Mouse (Mus musculus): Measurements from ENCODE around the gene C3. TPM values are rescaled to one million over a fixed set of nuclear protein-coding genes. Genes with fewer than 3 reads are reported as not detected.

The C3 gene
- polyA plus RNA-seq, 1 experiment from 2014 or later: 8.2 TPM

DNA sequence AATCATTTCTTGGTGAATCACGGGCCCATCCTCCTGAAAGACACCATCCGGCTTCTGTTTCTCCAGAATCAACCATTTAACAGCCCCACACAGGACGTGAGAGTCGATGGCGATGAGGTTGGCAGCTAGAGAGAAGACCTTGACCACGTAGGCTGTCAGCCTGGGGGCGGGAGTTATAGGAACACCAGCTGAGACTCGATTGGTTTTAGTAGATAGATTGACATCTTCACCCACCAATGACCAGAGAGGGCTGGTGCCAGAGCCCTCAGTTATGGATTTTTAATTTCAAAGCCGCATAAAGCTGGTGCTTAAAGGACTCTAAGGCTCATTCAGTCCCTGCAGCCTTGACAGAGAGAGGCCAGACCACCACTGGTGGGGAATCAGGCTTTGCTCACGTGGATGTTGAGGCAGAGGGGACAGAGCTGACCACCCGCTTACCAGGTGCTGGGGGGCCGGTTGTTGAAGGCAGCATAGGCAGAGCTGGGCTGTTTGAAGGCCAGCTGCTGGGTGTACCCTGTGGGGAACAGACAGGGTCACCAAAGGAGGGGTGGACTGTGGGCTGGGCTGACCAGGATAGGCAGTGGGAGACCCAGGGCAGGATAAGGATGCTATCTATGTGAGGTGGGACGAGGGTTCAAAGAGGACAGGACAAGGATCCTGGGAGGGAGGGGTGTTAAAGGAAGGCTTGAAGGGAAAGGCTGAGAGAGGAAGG, 13.1 kb downstream of the C3 start:
- no peaks in the 10 kb centered on the region for H3K27me3 ChIP-seq (replicated peaks; ENCODE audit: control insufficient read depth, insufficient read depth, low read length)
- H3K4me2 ChIP-seq (ENCODE audit: low read depth, low read length): no peak overlapping the region
- 0 out of 2 replicates have a peak, but pooled peaks cover 2% of the 10 kb centered on the region for H3K4me1 ChIP-seq (ENCODE audit: control insufficient read depth, insufficient read depth, low read length)
- no peak overlapping the region for H3K27ac ChIP-seq (ENCODE audit: low read length)
- no peaks in the 10 kb centered on the region for H3K9me3 ChIP-seq (ENCODE audit: control insufficient read depth, low read length)
- no peak overlapping the region for H3K9ac ChIP-seq (ENCODE audit: low read depth, low read length)
- H3K36me3 ChIP-seq (ENCODE audit: control insufficient read depth, insufficient read depth, low read length): no peaks in the 10 kb centered on the region
- H3K4me3 ChIP-seq (ENCODE audit: low read length): no peak overlapping the region
- ATAC-seq: peak; percentile 26
- 40% methylated on average over 13 of the region's 13 CpGs for WGBS

DNA sequence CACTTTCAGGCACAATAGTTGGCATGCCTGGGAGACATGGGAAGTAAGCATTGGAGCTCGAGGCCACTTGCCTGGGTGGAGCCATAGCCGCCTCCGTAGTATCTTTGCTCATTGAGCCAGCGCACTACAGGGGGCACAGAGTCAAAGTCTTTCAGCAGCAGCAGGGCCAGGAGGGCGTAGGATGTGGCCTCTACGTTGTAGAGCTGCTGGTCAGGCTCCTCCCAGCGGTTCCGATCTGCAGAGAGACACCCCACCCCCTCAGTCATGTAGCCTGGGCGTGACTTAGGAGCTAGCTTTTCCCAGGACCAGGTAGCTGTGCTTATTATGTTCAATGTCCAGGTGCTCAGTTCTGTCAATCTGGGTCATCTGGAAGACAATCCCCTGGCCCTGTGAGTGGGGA, 16.4 kb downstream of the C3 start:
- Histone ChIP-seq H3K27ac (ENCODE audit: low read length) (no peak overlapping the region), H3K4me2 (ENCODE audit: low read depth, low read length) (no peak overlapping the region), H3K9me3 (ENCODE audit: control insufficient read depth, low read length) (no peaks in the 10 kb centered on the region), H3K4me1 (ENCODE audit: control insufficient read depth, insufficient read depth, low read length) (0 out of 2 replicates have a peak, but pooled peaks cover 2% of the 10 kb centered on the region), H3K27me3 (replicated peaks; ENCODE audit: control insufficient read depth, insufficient read depth, low read length) (no peaks in the 10 kb centered on the region), H3K36me3 (ENCODE audit: control insufficient read depth, insufficient read depth, low read length) (no peaks in the 10 kb centered on the region), H3K4me3 (ENCODE audit: low read length) (no peak overlapping the region), H3K9ac (ENCODE audit: low read depth, low read length) (no peak overlapping the region)
- ATAC-seq: no peak
- 64% methylated on average over 9 of the region's 9 CpGs for WGBS

DNA sequence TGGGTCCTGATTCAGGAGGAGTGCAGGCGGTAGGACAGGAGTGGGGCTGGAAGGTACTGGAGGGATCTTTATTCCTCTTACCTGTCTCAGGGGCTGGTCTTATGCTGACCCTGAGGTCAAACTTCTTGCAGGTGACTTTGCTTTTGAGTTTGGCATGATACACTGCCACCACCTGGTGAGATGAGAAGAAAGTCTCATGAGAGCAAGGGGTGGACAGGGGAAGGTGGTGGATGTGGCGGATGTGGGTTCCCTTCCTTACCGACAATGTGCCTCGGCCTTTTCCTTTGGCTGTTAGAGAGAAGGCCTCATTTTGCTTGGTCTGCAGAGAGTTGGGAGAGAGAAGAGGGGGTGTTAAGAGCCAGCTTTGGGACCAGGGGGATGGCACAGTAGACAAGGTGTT, 18.6 kb downstream of the C3 start:
- Histone ChIP-seq H3K4me2 (ENCODE audit: low read depth, low read length) (no peak overlapping the region), H3K36me3 (ENCODE audit: control insufficient read depth, insufficient read depth, low read length) (no peaks in the 10 kb centered on the region), H3K27me3 (replicated peaks; ENCODE audit: control insufficient read depth, insufficient read depth, low read length) (no peaks in the 10 kb centered on the region), H3K9me3 (ENCODE audit: control insufficient read depth, low read length) (no peaks in the 10 kb centered on the region), H3K4me3 (ENCODE audit: low read length) (no peak overlapping the region), H3K4me1 (ENCODE audit: control insufficient read depth, insufficient read depth, low read length) (no peaks in the 10 kb centered on the region), H3K9ac (ENCODE audit: low read depth, low read length) (no peak overlapping the region), H3K27ac (ENCODE audit: low read length) (no peak overlapping the region)
- 62% methylated on average over 4 of the region's 4 CpGs for WGBS
- no peak for ATAC-seq

DNA sequence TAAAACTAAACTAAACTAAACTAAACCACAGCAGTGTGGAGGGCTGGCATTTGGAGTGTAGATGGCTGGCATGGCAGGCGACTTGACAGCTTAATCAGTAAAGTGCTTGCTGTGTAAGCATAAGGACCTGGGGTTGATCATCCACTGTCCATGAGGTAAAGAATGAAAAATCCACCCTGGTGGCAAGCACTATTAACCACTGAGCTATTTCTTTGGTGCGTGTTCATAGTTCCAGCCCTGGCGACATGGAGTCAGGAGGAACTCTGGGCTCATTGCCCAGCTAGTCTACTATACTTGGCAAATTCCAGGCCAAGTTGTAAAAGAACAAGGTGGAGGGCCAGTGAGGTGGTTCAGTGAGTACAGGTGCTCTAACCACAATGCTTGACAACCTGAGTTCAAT, 20.0 kb downstream of the C3 start:
- no peak overlapping the region for H3K4me3 ChIP-seq (ENCODE audit: low read length)
- H3K4me1 ChIP-seq (ENCODE audit: control insufficient read depth, insufficient read depth, low read length): no peaks in the 10 kb centered on the region
- ATAC-seq: no peak
- no peak overlapping the region for H3K4me2 ChIP-seq (ENCODE audit: low read depth, low read length)
- H3K36me3 ChIP-seq (ENCODE audit: control insufficient read depth, insufficient read depth, low read length): no peaks in the 10 kb centered on the region
- no peak overlapping the region for H3K27ac ChIP-seq (ENCODE audit: low read length)
- no peak overlapping the region for H3K9ac ChIP-seq (ENCODE audit: low read depth, low read length)
- no peaks in the 10 kb centered on the region for H3K9me3 ChIP-seq (ENCODE audit: control insufficient read depth, low read length)
- H3K27me3 ChIP-seq (replicated peaks; ENCODE audit: control insufficient read depth, insufficient read depth, low read length): no peaks in the 10 kb centered on the region
- 86% methylated on average over 3 of the region's 3 CpGs for WGBS

DNA sequence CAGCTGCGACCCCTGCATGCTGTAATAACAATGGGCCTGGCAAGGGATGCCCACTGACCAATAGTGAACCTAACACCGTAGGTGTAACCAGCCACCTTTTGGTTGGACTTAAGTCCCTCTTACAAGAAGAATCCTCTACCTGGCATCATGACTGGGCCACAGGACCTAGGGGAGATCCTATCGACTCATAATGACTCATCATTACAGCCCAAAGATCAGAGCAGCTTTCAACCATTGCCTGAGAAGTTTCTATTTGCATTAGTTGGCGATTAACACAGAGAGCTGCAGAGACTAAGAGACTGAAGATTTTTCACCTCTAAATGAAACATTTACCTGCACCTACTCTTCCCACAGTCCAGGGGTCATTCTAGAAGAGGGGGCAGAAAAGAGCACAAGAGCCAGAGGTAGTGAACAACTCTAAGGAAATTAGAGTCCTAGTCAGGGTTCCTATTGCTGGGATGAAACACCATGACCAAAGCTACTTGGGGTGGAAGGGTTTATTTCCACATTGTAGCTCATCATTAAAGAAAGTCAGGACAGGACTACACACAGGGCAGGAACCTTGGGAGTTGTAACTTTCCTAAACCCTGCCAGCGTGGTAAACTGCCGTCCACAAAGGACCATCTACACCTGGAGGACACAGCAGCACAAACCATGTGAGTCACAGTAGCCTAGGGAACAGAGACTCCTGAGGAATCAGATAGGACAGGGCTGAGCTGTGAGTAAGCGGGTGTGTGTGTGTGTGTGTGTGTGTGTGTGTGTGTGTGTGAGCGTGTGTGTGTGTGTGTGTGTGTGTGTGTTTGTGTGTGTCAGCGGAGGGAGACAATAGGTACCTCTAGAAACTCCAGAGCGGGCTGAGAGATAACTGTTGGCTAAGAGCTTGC, 25.9 kb downstream of the C3 start:
- no peak overlapping the region for H3K27ac ChIP-seq (ENCODE audit: low read length)

DNA sequence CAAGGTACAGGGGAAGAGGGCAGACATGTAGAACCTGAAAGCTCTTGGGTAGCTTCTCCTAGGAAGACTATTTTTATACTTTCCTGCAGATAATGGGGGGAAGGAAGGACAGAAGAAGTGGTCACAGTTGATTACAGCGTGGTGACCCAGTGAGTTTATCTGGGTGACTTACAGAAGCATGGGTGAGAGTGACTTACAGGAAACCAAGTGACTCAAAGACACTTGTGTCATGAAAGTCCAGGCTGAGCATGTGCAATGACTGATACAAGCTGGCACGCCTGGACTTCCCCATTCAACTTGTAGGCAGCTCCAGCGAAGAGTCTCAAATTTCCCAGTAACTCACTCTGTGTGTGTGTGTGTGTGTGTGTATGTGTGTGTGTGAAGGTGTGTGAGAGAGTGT, 29.7 kb downstream of the C3 start:
- H3K4me3 ChIP-seq (ENCODE audit: low read length): no peak overlapping the region
- 78% methylated on average over 3 of the region's 3 CpGs for WGBS
- no peak overlapping the region for H3K9ac ChIP-seq (ENCODE audit: low read depth, low read length)

More for the DNA sequence above, 25.9 kb downstream of the C3 start:
- Histone ChIP-seq H3K4me2 (ENCODE audit: low read depth, low read length) (no peak overlapping the region), H3K4me3 (ENCODE audit: low read length) (no peak overlapping the region), H3K9me3 (ENCODE audit: control insufficient read depth, low read length) (no peaks in the 10 kb centered on the region), H3K4me1 (ENCODE audit: control insufficient read depth, insufficient read depth, low read length) (no peaks in the 10 kb centered on the region), H3K9ac (ENCODE audit: low read depth, low read length) (no peak overlapping the region), H3K27me3 (replicated peaks; ENCODE audit: control insufficient read depth, insufficient read depth, low read length) (no peaks in the 10 kb centered on the region), H3K36me3 (ENCODE audit: control insufficient read depth, insufficient read depth, low read length) (no peaks in the 10 kb centered on the region)
- ATAC-seq: peak; percentile 86
- 57% methylated on average over 10 of the region's 10 CpGs for WGBS

DNA sequence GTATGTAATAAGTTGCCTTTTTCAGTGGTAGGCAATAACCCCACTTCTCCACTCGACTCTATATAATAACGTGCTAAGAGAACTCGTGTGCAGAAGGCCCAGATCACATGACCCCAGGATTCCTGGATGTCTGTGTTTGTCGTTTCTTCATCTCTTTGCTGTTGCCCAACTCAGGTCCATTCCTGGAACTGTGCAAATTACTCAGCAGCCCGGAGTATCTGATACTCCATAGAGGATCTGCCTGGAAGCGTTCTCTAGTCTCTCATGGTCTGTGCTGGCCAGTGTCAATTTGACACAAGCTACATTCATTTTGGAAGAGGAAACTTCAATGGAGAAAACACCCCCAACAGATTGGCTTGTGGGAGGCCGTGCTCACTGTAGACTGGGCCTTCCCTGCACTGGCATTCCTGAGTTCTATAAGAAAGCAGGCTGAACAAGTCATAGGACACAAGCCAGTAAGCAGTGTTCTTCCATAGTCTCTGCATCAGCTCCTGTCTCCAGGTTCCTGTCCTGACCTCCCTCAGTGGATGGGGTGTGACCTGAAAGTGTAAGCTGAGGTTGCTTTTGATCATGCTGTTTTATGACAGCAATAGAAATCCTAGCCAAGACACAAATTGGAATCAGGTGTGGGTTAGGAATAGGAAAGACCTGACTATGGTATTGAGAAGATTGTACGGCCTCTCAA, 32.5 kb downstream of the C3 start:
- Histone ChIP-seq H3K4me3 (ENCODE audit: low read length) (no peak overlapping the region), H3K27me3 (replicated peaks; ENCODE audit: control insufficient read depth, insufficient read depth, low read length) (no peaks in the 10 kb centered on the region), H3K9me3 (ENCODE audit: control insufficient read depth, low read length) (no peaks in the 10 kb centered on the region), H3K27ac (ENCODE audit: low read length) (no peak overlapping the region), H3K36me3 (ENCODE audit: control insufficient read depth, insufficient read depth, low read length) (no peaks in the 10 kb centered on the region), H3K4me2 (ENCODE audit: low read depth, low read length) (no peak overlapping the region), H3K4me1 (ENCODE audit: control insufficient read depth, insufficient read depth, low read length) (no peaks in the 10 kb centered on the region), H3K9ac (ENCODE audit: low read depth, low read length) (no peak overlapping the region)
- 0 out of 2 replicates have a peak, but pooled peaks have one; percentile 44 for ATAC-seq
- WGBS: 76% methylated on average over 8 of the region's 8 CpGs

More for the DNA sequence above, 29.7 kb downstream of the C3 start:
- H3K36me3 ChIP-seq (ENCODE audit: control insufficient read depth, insufficient read depth, low read length): no peaks in the 10 kb centered on the region
- ATAC-seq: no peak
- no peak overlapping the region for H3K27ac ChIP-seq (ENCODE audit: low read length)
- no peaks in the 10 kb centered on the region for H3K4me1 ChIP-seq (ENCODE audit: control insufficient read depth, insufficient read depth, low read length)
- no peaks in the 10 kb centered on the region for H3K27me3 ChIP-seq (replicated peaks; ENCODE audit: control insufficient read depth, insufficient read depth, low read length)
- no peaks in the 10 kb centered on the region for H3K9me3 ChIP-seq (ENCODE audit: control insufficient read depth, low read length)
- H3K4me2 ChIP-seq (ENCODE audit: low read depth, low read length): no peak overlapping the region

DNA sequence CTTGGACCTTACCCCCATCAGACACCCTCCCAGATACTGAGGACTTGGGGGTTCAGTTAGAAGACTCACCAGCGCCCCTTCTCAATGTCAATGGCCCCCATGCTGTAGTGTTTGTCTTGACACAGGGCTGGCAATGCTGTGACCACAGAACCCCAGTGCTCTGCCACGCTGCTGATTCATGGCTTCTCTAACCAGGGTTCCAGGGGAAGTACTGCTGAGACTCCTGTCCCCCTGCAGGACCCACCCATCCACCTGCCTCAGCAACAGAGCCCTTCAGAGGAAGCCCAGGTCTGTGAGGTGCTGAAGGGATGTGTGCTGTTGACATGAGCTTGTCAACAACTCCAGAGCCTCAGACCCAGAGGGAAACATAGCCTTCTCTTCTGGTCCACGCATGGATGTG, 33.2 kb downstream of the C3 start:
- no peak overlapping the region for H3K4me2 ChIP-seq (ENCODE audit: low read depth, low read length)
- no peaks in the 10 kb centered on the region for H3K36me3 ChIP-seq (ENCODE audit: control insufficient read depth, insufficient read depth, low read length)
- H3K4me1 ChIP-seq (ENCODE audit: control insufficient read depth, insufficient read depth, low read length): no peaks in the 10 kb centered on the region
- no peaks in the 10 kb centered on the region for H3K9me3 ChIP-seq (ENCODE audit: control insufficient read depth, low read length)
- no peak overlapping the region for H3K4me3 ChIP-seq (ENCODE audit: low read length)
- no peaks in the 10 kb centered on the region for H3K27me3 ChIP-seq (replicated peaks; ENCODE audit: control insufficient read depth, insufficient read depth, low read length)
- 72% methylated on average over 3 of the region's 3 CpGs for WGBS
- no peak overlapping the region for H3K27ac ChIP-seq (ENCODE audit: low read length)
- no peak for ATAC-seq
- no peak overlapping the region for H3K9ac ChIP-seq (ENCODE audit: low read depth, low read length)

DNA sequence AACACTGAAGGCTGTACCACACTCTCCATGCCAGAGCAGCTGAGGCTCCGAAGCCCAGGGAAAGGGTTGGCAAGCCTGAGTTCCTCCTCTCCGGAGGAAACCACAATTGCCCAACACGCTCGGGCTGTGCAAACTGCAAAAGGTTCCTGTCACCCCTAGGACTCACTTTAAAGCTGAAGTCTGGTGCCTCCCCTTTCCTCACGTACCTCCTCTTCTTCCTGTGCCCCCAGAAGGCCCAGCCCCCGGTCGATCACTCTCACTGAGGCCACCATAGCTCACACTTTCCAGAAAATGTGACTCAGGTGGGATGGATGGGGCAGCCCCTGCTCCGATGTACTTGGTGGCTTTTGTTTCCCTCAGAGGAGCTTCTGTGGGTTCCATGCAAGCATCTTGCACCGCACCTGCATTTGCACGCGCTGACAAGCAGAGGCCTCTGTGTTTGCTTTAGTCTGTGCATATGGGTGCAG, 33.9 kb downstream of the C3 start, which contains the start of gene Tnfsf14:
TSS of gene Tnfsf14 (minus strand) at position 137 of the 467 bp plus-strand sequence.
- ATAC-seq: no peak
- Histone ChIP-seq H3K9me3 (ENCODE audit: control insufficient read depth, low read length) (no peaks in the 10 kb centered on the region), H3K4me1 (ENCODE audit: control insufficient read depth, insufficient read depth, low read length) (no peaks in the 10 kb centered on the region), H3K4me2 (ENCODE audit: low read depth, low read length) (no peak within 1 kb of the TSS), H3K9ac (ENCODE audit: low read depth, low read length) (no peak within 1 kb of the TSS), H3K27me3 (replicated peaks; ENCODE audit: control insufficient read depth, insufficient read depth, low read length) (no peaks in the 10 kb centered on the region), H3K4me3 (ENCODE audit: low read length) (no peak within 1 kb of the TSS), H3K27ac (ENCODE audit: low read length) (no peak within 1 kb of the TSS), H3K36me3 (ENCODE audit: control insufficient read depth, insufficient read depth, low read length) (no peaks in the 10 kb centered on the region)
- WGBS: 73% methylated on average over 11 of the region's 11 CpGs

All from intestine, embryonic 16.5 days (tissue).